Mouse (Mus musculus): ENCODE results near the gene Usp36. TPM values are rescaled to one million over a fixed set of nuclear protein-coding genes. Genes with fewer than 3 reads are reported as not detected.
A peak's percentile ranks its signal among the peaks of the same experiment; 100 is the strongest.

Usp36 gene
- polyA plus RNA-seq, 1 experiment from 2014 or later: 16.3 TPM

DNA sequence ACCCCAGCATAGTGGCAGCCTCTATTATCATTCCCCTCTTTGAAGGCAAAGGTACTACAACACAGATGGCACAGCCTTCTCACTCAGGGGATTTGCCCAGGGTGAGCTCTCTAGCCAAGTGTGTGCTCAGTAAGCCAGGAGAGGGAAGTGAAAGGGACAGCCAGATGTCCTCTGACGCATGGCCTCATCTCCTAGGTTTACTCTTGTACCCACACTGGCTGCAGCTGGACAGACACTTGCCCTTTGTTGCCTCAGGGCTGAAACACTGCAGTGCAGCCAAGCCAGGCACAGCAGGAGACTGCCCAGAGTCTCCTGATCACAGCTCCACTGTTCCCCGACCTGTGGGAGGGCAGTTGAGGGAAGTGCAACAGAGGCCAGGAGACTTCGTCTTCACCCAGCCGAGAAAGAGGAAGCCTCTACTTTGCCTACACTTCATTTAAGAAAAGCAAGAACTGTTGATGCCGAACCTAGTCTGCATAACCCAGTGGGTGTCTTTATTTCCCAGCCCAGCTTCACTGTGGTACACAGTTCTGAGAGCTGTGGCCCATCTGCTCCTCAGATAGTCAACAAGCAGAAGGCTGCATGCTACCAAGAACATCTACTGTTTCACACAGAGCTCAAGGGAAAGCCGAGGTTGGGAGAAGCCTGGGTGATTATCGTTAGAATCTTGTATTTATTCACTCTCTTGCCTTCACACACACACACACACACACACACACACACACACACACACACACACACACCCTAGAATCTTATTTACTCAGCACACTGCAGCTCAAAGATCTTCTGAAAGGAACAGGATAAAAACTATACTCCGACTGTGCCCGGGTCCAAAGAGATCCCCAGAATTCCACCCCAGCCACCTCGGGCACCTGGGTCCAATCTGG is 78.1 kb downstream of the Usp36 start:
- peaks cover 58% of the 10 kb centered on the region for H3K4me1 ChIP-seq (replicated peaks)
- ATAC-seq: no peak

DNA sequence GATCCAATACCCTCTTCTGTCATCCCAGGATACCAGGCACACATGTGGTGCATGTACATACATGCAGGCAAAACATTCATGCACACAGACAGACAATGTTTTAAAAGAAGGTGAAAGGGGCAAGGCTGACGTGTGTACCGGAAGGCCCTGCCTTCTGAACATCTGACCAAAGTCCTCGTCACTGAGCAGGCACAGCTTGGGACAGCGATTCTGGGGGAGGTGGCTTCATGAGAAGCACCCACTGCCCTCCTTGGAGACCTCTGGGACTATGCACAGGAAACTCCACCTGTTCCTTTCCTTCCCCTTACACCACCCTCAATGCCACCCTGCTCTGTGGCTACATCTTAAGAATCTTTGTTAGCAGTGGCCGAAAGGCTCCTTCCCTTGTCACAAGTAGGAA is 79.1 kb downstream of the Usp36 start:
- Histone ChIP-seq H3K4me1 (replicated peaks) (peaks cover 58% of the 10 kb centered on the region), H3K4me2 (replicated peaks) (no peak overlapping the region), H3K9ac (replicated peaks) (no peak overlapping the region), H3K36me3 (no peaks in the 10 kb centered on the region), H3K9me3 (no peaks in the 10 kb centered on the region), H3K4me3 (replicated peaks) (no peak overlapping the region), H3K27me3 (no peaks in the 10 kb centered on the region), H3K27ac (no peak overlapping the region)
- WGBS: 90% methylated on average over 5 of the region's 5 CpGs
- ATAC-seq: no peak

More for the DNA sequence above, 78.1 kb downstream of the Usp36 start:
- H3K4me2 ChIP-seq (replicated peaks): no peak overlapping the region
- H3K36me3 ChIP-seq: no peaks in the 10 kb centered on the region
- no peak overlapping the region for H3K9ac ChIP-seq (replicated peaks)
- no peaks in the 10 kb centered on the region for H3K27me3 ChIP-seq
- H3K4me3 ChIP-seq (replicated peaks): no peak overlapping the region
- peak overlapping the region; percentile 30; the same call in 1 of the 2 replicates for H3K27ac ChIP-seq
- 45% methylated on average over 10 of the region's 10 CpGs for WGBS
- H3K9me3 ChIP-seq: no peaks in the 10 kb centered on the region

DNA sequence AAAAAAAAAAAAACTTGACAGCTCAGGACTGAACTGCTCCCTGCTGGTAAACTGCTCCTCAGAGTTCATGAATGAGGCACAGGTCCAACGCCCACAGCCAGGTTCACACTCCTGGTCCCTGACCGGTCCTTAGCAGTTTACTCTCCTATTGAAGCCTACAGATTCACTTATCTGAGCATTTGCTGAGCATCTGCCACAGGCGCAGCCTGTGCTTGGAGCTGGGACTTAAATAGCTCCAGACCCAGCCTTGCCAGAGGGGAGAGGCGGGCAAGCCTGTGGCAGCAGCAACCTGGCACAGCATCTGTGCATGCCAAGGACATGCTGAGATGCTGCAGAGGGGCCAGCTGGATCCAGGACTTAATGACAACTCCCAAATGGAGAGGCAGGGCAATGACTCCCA is 79.9 kb downstream of the Usp36 start:
- Histone ChIP-seq H3K4me3 (replicated peaks) (no peak overlapping the region), H3K27ac (no peak overlapping the region), H3K27me3 (no peaks in the 10 kb centered on the region), H3K9ac (replicated peaks) (no peak overlapping the region), H3K4me2 (replicated peaks) (no peak overlapping the region), H3K4me1 (replicated peaks) (peaks cover 58% of the 10 kb centered on the region), H3K36me3 (no peaks in the 10 kb centered on the region), H3K9me3 (no peaks in the 10 kb centered on the region)
- ATAC-seq: no peak
- 78% methylated on average over 4 of the region's 4 CpGs for WGBS

Other genes starting within 250 kb of the Usp36 start
- gene Dnah17, start 159.6 kb downstream of the Usp36 start, polyA plus RNA-seq (2015; fragmentation: Nextera tagmentation; extraction: Ambion mirVana): 0.19 and 0.34 TPM in 2 replicates
- 22.3 and 30.7 TPM in 2 replicates for gene Cyth1, start 41.7 kb downstream of the Usp36 start, polyA plus RNA-seq (2015; fragmentation: Nextera tagmentation; extraction: Ambion mirVana)
- gene Cep295nl, start 52.3 kb upstream of the Usp36 start, polyA plus RNA-seq (2015; fragmentation: Nextera tagmentation; extraction: Ambion mirVana): 0.17 and 0.22 TPM in 2 replicates
- gene Timp2, start 65.5 kb upstream of the Usp36 start, polyA plus RNA-seq (2015; fragmentation: Nextera tagmentation; extraction: Ambion mirVana): 37.2 and 42.2 TPM in 2 replicates
- gene Lgals3bp, start 111.8 kb upstream of the Usp36 start, polyA plus RNA-seq (2015; fragmentation: Nextera tagmentation; extraction: Ambion mirVana): 1.7 and 2.3 TPM in 2 replicates
- 23.5 and 26.0 TPM in 2 replicates for gene Cant1, start 128.8 kb upstream of the Usp36 start, polyA plus RNA-seq (2015; fragmentation: Nextera tagmentation; extraction: Ambion mirVana)
- gene C1qtnf1, start 138.0 kb upstream of the Usp36 start, polyA plus RNA-seq (2015; fragmentation: Nextera tagmentation; extraction: Ambion mirVana): 2.5 and 2.8 TPM in 2 replicates
- 6.3 and 6.4 TPM in 2 replicates for gene Engase, start 186.6 kb upstream of the Usp36 start, polyA plus RNA-seq (2015; fragmentation: Nextera tagmentation; extraction: Ambion mirVana)

All from midbrain, embryonic 13.5 days (tissue).